Mouse (Mus musculus) duodenum, adult 2 months (tissue): ENCODE results near the gene Dmrtc1c1. TPM values are rescaled to one million over a fixed set of nuclear protein-coding genes. Genes with fewer than 3 reads are reported as not detected.

Experiments
- polyA plus RNA-seq: library from polyadenylated mRNA; depleted of rRNA; stranded (reverse); fragments of >200 nt; gene quantifications from 2 replicates; pipeline ENCODE4 v1.2.3, GENCODE M21; 2012; ENCODE audit warnings: low replicate concordance; rRNA removed

The Dmrtc1c1 gene
- polyA plus RNA-seq = not detected in 2 replicates

GRCm38 (mm10) chrX:102802663-102803062, at the start of gene Dmrtc1c1:
TSS of gene Dmrtc1c1 (plus strand) at chrX:102802963.

GRCm38 (mm10) chrX:102854516-102854915, 51.8 kb downstream of the Dmrtc1c1 start, which contains the start of gene Dmrtc1c2:
TSS of gene Dmrtc1c2 (minus strand) at chrX:102854616.

Other genes with a start within 250 kb of the Dmrtc1c1 start
- 0.97 and 2.4 TPM in 2 replicates for gene Phka1, start 158.7 kb upstream of the Dmrtc1c1 start, polyA plus RNA-seq
- gene Gm3880, start 116.0 kb upstream of the Dmrtc1c1 start, polyA plus RNA-seq = 1.5 TPM in 1 of 2 replicates, not detected in the other
- not detected in 2 replicates for gene Gm9112, start 95.3 kb upstream of the Dmrtc1c1 start, polyA plus RNA-seq
- gene Dmrtc1b, start 95.1 kb upstream of the Dmrtc1c1 start, polyA plus RNA-seq = not detected in 2 replicates
- not detected in 2 replicates for gene Dmrtc1c2, start 51.7 kb downstream of the Dmrtc1c1 start, polyA plus RNA-seq
- gene 1700031F05Rik, start 65.0 kb downstream of the Dmrtc1c1 start, polyA plus RNA-seq = not detected in 2 replicates
- not detected in 2 replicates for gene Dmrtc1a, start 105.7 kb downstream of the Dmrtc1c1 start, polyA plus RNA-seq
- gene 1700011M02Rik, start 105.9 kb downstream of the Dmrtc1c1 start, polyA plus RNA-seq = not detected in 2 replicates
- not detected in 2 replicates for gene 1700018G05Rik, start 125.4 kb downstream of the Dmrtc1c1 start, polyA plus RNA-seq